Mouse (Mus musculus) kidney, adult 2 months (tissue): ENCODE measurements at regions not wholly inside any gene's neighbourhood (a gene's known extent, or its start where the extent isn't known, plus 50 kb on each side); places are given as distances from the start of the nearest gene placed in this dataset.
A peak's percentile ranks its signal among the peaks of the same experiment; 100 is the strongest.

Source experiments
- DNase-seq: peaks from one replicate; pipeline ENCODE4 v3.0.0; 2021
- H3K27ac ChIP-seq: fragments of 200-500 bp; 2 replicates; pipeline ENCODE4 v1.5.1; 2012; ENCODE audit warnings: low read depth, low read length, control low read depth, inconsistent platforms; ENCODE audit not compliant: insufficient read depth
- H3K27me3 ChIP-seq: fragments of 200-500 bp; replicated peaks from 2 replicates; pipeline ENCODE4 v1.6.1; 2012; ENCODE audit warnings: mild to moderate bottlenecking, moderate library complexity, low read length, inconsistent platforms; ENCODE audit not compliant: control insufficient read depth, insufficient read depth
- H3K36me3 ChIP-seq: fragments of 200-500 bp; 2 replicates; pipeline ENCODE4 v1.6.1; 2012; ENCODE audit warnings: mild to moderate bottlenecking, moderate library complexity, low read length, inconsistent platforms; ENCODE audit not compliant: control insufficient read depth, insufficient read depth
- H3K4me1 ChIP-seq: fragments of 200-500 bp; 2 replicates; pipeline ENCODE4 v1.6.1; 2011; ENCODE audit warnings: low read length; ENCODE audit not compliant: control insufficient read depth, insufficient read depth
- H3K4me3 ChIP-seq: fragments of 200-500 bp; 2 replicates; pipeline ENCODE4 v1.5.1; 2011; ENCODE audit warnings: mild to moderate bottlenecking, low read depth, low read length, control low read depth; ENCODE audit not compliant: insufficient read depth
- CTCF ChIP-seq: fragments of 200-500 bp; conservative IDR thresholded peaks from 2 replicates; pipeline ENCODE4 v1.5.1; 2011; ENCODE audit warnings: low read depth, mild to moderate bottlenecking, control low read depth, low read length, moderate library complexity, mixed read lengths; ENCODE audit not compliant: insufficient read depth, insufficient read length
- POLR2A ChIP-seq: fragments of 200-500 bp; IDR thresholded peaks from one replicate; pipeline ENCODE4 v1.6.1; 2011; ENCODE audit warnings: low read depth, low read length, control low read depth
- WGBS: fragments of 180-500 bp; shearing (Covaris S2); methylation state at CpG from one replicate; pipeline ENCODE4 v1.1.7; 2018; 5-methylcytosine and 5-hydroxymethylcytosine counted together

- H3K27ac ChIP-seq: no peak overlapping the region
- TF ChIP-seq CTCF (no peak), POLR2A (no peak)
- H3K36me3 ChIP-seq: no peaks in the 10 kb centered on the region
- DNase-seq: no peak
- H3K4me3 ChIP-seq: no peak overlapping the region
- WGBS: 73% methylated on average over 7 of the region's 7 CpGs
- H3K27me3 ChIP-seq: no peaks in the 10 kb centered on the region
- H3K4me1 ChIP-seq: peaks cover 8% of the 10 kb centered on the region; the same call in 1 of the 2 replicates
Measured at GRCm38 (mm10) chr1:72013863-72014262, 198.2 kb downstream of the Mreg start.

DNA sequence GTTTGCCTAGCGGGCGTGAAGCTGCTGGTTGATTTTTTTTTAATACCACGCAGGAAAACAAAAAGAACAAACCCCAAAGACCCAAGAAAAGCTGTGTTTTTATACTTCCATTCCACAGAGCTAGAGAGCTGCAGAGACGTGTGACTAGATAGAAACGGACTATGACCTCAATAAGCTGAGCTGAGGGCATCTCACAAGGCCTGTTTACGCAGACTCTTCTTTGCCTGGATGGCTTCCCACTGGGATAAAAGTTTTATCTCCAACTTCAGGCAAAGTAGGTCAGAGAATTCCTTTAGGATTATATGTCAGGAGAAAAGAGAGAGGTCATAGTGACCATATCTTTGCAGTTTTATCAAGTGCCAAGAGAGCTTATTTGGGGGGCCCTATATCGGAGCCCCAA, 199.4 kb downstream of the Mreg start:
- TF ChIP-seq CTCF: no peak
- TF ChIP-seq POLR2A: no peak
- H3K36me3 ChIP-seq: no peaks in the 10 kb centered on the region
- H3K27me3 ChIP-seq: no peaks in the 10 kb centered on the region
- no peak overlapping the region for H3K4me3 ChIP-seq
- H3K27ac ChIP-seq: no peak overlapping the region
- H3K4me1 ChIP-seq: peaks cover 8% of the 10 kb centered on the region; the same call in 1 of the 2 replicates
- DNase-seq: peak; percentile 82
- WGBS: 56% methylated on average over 7 of the region's 7 CpGs

GRCm38 (mm10) chr1:72009270-72009928, 202.7 kb downstream of the Mreg start:
- H3K4me1 ChIP-seq: peaks cover 8% of the 10 kb centered on the region; the same call in 1 of the 2 replicates
- TF ChIP-seq POLR2A (no peak), CTCF (no peak)
- peak; percentile 59 for DNase-seq
- H3K4me3 ChIP-seq: no peak overlapping the region
- H3K27me3 ChIP-seq: no peaks in the 10 kb centered on the region
- no peaks in the 10 kb centered on the region for H3K36me3 ChIP-seq
- 43% methylated on average over 7 of the region's 7 CpGs for WGBS
- no peak overlapping the region for H3K27ac ChIP-seq

DNA sequence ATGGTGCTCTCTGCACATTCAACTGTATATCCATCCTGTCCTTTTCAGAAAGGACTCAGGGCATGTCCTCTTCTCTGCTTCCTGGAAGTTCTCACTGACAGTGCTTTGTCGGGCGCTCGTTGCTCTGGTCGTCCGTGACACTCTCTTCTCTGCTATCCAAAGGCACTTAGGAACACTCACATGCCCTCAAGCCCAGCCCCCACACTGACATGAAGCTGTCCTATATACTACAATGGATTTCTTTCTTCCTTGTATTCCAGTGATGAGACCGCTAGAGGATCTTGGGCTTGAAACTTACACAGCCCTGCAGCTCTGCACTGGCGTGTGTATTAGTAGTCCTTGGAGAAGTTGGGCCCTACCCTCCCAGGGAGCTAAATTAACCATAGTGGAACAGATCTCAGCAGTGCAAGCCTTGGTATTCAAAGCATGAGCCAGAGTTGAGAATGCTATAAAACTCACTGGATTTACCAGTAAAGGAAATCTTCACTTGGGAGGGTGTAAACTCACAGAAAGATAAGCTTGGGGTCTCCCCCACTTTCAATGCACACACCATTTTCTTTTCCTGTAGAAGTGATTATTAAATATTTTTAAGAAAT, 205.3 kb downstream of the Mreg start:
- no peaks in the 10 kb centered on the region for H3K27me3 ChIP-seq
- no peaks in the 10 kb centered on the region for H3K36me3 ChIP-seq
- H3K4me3 ChIP-seq: no peak overlapping the region
- no peak overlapping the region for H3K27ac ChIP-seq
- no peaks in the 10 kb centered on the region for H3K4me1 ChIP-seq
- no peak for DNase-seq
- 72% methylated on average over 7 of the region's 7 CpGs for WGBS
- TF ChIP-seq CTCF (no peak), POLR2A (no peak)

GRCm38 (mm10) chr1:72005956-72006355, 206.2 kb downstream of the Mreg start:
- no peak for DNase-seq
- Histone ChIP-seq H3K27ac (no peak overlapping the region), H3K4me1 (no peaks in the 10 kb centered on the region), H3K27me3 (no peaks in the 10 kb centered on the region), H3K4me3 (no peak overlapping the region), H3K36me3 (no peaks in the 10 kb centered on the region)
- no peak for TF ChIP-seq CTCF
- no peak for TF ChIP-seq POLR2A
- whole genome bisulfite sequencing: 56% methylated on average over 8 of the region's 8 CpGs

GRCm38 (mm10) chr1:72005550-72005949, 206.6 kb downstream of the Mreg start:
- no peak for TF ChIP-seq POLR2A
- no peak for TF ChIP-seq CTCF
- Histone ChIP-seq H3K36me3 (no peaks in the 10 kb centered on the region), H3K27ac (no peak overlapping the region), H3K4me1 (no peaks in the 10 kb centered on the region), H3K4me3 (no peak overlapping the region), H3K27me3 (no peaks in the 10 kb centered on the region)
- WGBS: 82% methylated on average over 7 of the region's 7 CpGs
- DNase-seq: no peak

DNA sequence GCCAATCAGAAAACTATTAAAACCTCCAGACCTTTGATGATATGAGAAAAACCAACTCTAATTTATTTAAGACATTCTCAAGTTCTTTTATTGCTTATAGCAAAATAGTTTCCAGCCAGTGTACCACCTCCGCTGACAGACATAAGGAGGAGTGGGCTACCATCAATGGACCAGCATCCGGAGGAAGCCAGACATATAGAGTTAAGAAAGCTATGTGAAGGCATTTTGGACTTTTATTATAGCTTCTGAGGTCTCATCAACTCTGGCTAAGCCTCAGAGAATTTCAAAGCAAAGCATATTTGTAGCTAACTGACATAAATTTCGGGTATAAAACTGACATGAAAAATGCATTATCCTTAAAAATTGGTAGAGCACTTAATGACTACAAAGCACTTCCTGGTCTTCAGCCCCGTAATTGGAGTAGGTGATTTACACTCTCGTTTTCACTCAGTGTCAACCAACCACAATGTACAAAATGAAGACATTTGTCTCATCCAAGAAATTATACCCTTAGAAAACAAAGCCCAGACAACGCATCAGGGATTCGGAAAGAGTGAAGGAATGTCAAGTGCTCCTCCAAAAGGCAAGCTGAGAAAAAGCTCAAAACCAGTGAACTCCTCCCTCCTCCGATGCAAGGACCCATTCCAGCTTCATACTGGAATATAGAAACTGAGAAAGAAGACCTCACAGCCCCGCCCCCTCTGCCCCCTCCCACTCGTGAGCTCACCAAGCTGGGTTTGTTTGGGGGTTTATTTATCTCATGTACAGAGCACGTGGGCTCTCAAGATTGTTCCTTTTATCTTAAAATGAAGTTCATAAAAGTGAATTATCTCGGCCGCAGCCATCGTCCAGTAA, 208.5 kb downstream of the Mreg start:
- Histone ChIP-seq H3K4me1 (no peaks in the 10 kb centered on the region), H3K36me3 (no peaks in the 10 kb centered on the region), H3K4me3 (no peak overlapping the region), H3K27ac (no peak overlapping the region), H3K27me3 (no peaks in the 10 kb centered on the region)
- TF ChIP-seq CTCF (no peak), POLR2A (no peak)
- DNase-seq: no peak
- WGBS: 55% methylated on average over 14 of the region's 14 CpGs
